ENCODE assay signal across 21 mouse cellular contexts in the genomic region with DNA sequence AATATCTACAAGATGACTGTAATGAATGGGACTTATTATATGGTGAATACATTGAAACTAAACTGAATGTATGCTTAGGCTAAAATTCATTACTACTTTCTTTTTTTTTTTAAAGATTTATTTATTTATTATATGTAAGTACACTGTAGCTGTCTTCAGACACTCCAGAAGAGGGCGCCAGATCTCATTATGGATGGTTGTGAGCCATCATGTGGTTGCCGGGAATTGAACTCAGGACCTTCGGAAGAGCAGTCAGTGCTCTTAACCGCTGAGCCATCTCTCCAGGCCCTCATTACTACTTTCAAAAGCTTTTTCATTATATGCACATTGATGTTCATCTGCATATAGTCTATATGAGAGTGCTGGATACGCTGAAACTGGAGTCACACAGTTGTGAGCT. TPM values are rescaled to one million over a fixed set of nuclear protein-coding genes. Genes with fewer than 3 reads are reported as not detected.
DNase-seq lines count a peak whose midpoint lies in the region; ATAC-seq and TF ChIP-seq lines count a peak whose summit lies in the region.
"Not testable (repeated sequence)": the region's sequence is repeated elsewhere in the genome, so short reads cannot be mapped to it uniquely, and the experiment has no call there.
"Had no signal": no experiment of that assay in that cellular context is flagged by ENCODE, and none has a peak within 500 bp of the region (broad histone marks: within the 10 kb centered on the region; RNA-seq: fewer than 3 reads in every experiment).

No protein-coding gene starts in this region.

- not testable (repeated sequence) for H3K79me2 ChIP-seq in MEL (ENCODE audit: control insufficient read depth, insufficient read depth, low read length, poor library complexity); heart, adult 2 months (replicated peaks; ENCODE audit: control insufficient read depth, insufficient read depth, low read length)

- not testable (repeated sequence) for H3K9ac ChIP-seq in MEL (ENCODE audit: control insufficient read depth, low read depth, low read length, poor library complexity, severe bottlenecking); heart, adult 2 months (ENCODE audit: low read depth, low read length); midbrain, embryonic 11.5 days (ENCODE audit: low read length)

- not testable (repeated sequence) for H3K4me2 ChIP-seq in midbrain, embryonic 11.5 days

- not testable (repeated sequence) for DNase-seq in MEL (ENCODE audit: low read depth, low spot score); gastrocnemius, adult 2 months; heart, adult 2 months; layer of hippocampus, adult 2 months (ENCODE audit: low spot score in 2 of 2)
- peak; percentile 14 for DNase-seq in midbrain, embryonic 11.5 days (ENCODE audit: low spot score, missing footprints)

- not testable (repeated sequence) for ATAC-seq in midbrain, embryonic 11.5 days (ENCODE audit: low FRiP score)

- not testable (repeated sequence) for TF ChIP-seq EP300 in MEL (IDR thresholded peaks at IDR 0.05; ENCODE audit: low read depth in 1 of 2, low read length in 2 of 2); heart, adult 2 months (IDR thresholded peaks at IDR 0.05; ENCODE audit: insufficient read depth, low read depth, low read length)

- H3K36me3 ChIP-seq in MEL (ENCODE audit: control insufficient read depth in 1 of 2, insufficient read depth in 2 of 2, low read length in 2 of 2): peaks cover 0 to 77% of the 10 kb centered on the region in 2 experiments; a peak in 2 of 4 replicates
- not testable (repeated sequence) for H3K36me3 ChIP-seq in heart, adult 2 months (ENCODE audit: control insufficient read depth, insufficient read depth, low read length)
- peaks cover 37% of the 10 kb centered on the region for H3K36me3 ChIP-seq in midbrain, embryonic 11.5 days (ENCODE audit: control insufficient read depth, insufficient read depth, low read length)

- not testable (repeated sequence) for TF ChIP-seq POLR2A in MEL (IDR thresholded peaks at IDR 0.05; ENCODE audit: control insufficient read depth in 1 of 2, insufficient read depth in 1 of 2, low read depth in 1 of 2, low read length in 2 of 2, poor library complexity in 1 of 2); heart, adult 2 months (IDR thresholded peaks at IDR 0.05; ENCODE audit: insufficient read depth, low read depth, low read length)

- TF ChIP-seq CTCF in MEL (IDR thresholded peaks at IDR 0.05 in 2 of 3, conservative IDR thresholded peaks at IDR 0.05 in 1 of 3; ENCODE audit: control insufficient read depth in 1 of 3, insufficient read depth in 1 of 3, low read depth in 2 of 3, low read length in 3 of 3, poor library complexity in 1 of 3, severe bottlenecking in 1 of 3): peak in 2 of 3 experiments; percentile 20 to 35; a peak in 2 of 6 replicates
- peak; percentile 21; the same call in 1 of the 2 replicates for TF ChIP-seq CTCF in gastrocnemius, adult 2 months (IDR thresholded peaks at IDR 0.05)
- peak; percentile 43 for TF ChIP-seq CTCF in heart, adult 2 months (IDR thresholded peaks at IDR 0.05)
- TF ChIP-seq CTCF in layer of hippocampus, adult 2 months (conservative IDR thresholded peaks at IDR 0.05): peak; percentile 61

- TF ChIP-seq RAD21 in MEL (IDR thresholded peaks at IDR 0.05; ENCODE audit: low read depth, low read length): peak; percentile 17

- not testable (repeated sequence) for H3K4me1 ChIP-seq in MEL (ENCODE audit: control insufficient read depth in 1 of 2, insufficient read depth in 2 of 2, low read length in 2 of 2); heart, adult 2 months (ENCODE audit: control insufficient read depth, insufficient read depth, low read length); midbrain, embryonic 11.5 days (ENCODE audit: control insufficient read depth, insufficient read depth, low read length)

- not testable (repeated sequence) for H3K9me3 ChIP-seq in MEL (replicated peaks; ENCODE audit: insufficient read depth, low read length); midbrain, embryonic 11.5 days (ENCODE audit: control insufficient read depth, low read length)

- not testable (repeated sequence) for H3K27ac ChIP-seq in MEL (ENCODE audit: control insufficient read depth, low read depth, low read length); gastrocnemius, adult 2 months; heart, adult 2 months; layer of hippocampus, adult 2 months; midbrain, embryonic 11.5 days (ENCODE audit: low read depth, low read length)

- intact Hi-C loops in gastrocnemius, adult 2 months (cut with DNase I): loop anchor here (2.0 to 10.0 kb wide), 3 partner anchors 46 to 496 kb away; no protein-coding TSS in a partner anchor
- intact Hi-C loops in heart, adult 2 months (cut with DNase I): loop anchor here (2.0 kb wide), 1 partner anchor 98 kb away; no protein-coding TSS in a partner anchor

- WGBS in heart, adult 2 months: 95% methylated on average over 5 of the region's 5 CpGs
- 98% methylated on average over 5 of the region's 5 CpGs for WGBS in midbrain, embryonic 11.5 days

- H3K27me3 ChIP-seq in MEL (ENCODE audit: control insufficient read depth in 1 of 2, insufficient read depth in 2 of 2, low read length in 2 of 2); heart, adult 2 months (ENCODE audit: control insufficient read depth, insufficient read depth, low read length); midbrain, embryonic 11.5 days (ENCODE audit: control insufficient read depth, insufficient read depth, low read length): not testable (repeated sequence)

- H3K4me3 ChIP-seq in MEL (ENCODE audit: control insufficient read depth in 1 of 2, insufficient read depth in 1 of 2, low read depth in 2 of 2, low read length in 2 of 2); gastrocnemius, adult 2 months; heart, adult 2 months; layer of hippocampus, adult 2 months; midbrain, embryonic 11.5 days (ENCODE audit: low read depth, low read length): not testable (repeated sequence)

TF ChIP-seq in MEL, 35 proteins besides CTCF, POLR2A, EP300 and RAD21:
- TF ChIP-seq ZNF384 (IDR thresholded peaks at IDR 0.05; ENCODE audit: low read depth, low read length): 0 out of 2 replicates have a peak, but pooled peaks have one; percentile 33
- peak; percentile 29 for TF ChIP-seq SMC3 (IDR thresholded peaks at IDR 0.05; ENCODE audit: low read depth, low read length)
- peak; percentile 56; the same call in 1 of the 2 replicates for TF ChIP-seq TBP (IDR thresholded peaks at IDR 0.05; ENCODE audit: low read depth, low read length)
- TF ChIP-seq POLR2AphosphoS2 (IDR thresholded peaks at IDR 0.05; ENCODE audit: low read length): peak; percentile 67; the same call in 1 of the 2 replicates

RNA-seq across cellular contexts. Expression of a gene that starts 8.7 kb away (rescaled TPM):
- 91.0 and 101 TPM in 2 replicates for total RNA-seq in MEL (2012; rRNA removed)
- polyA plus RNA-seq in MEL (2012; ENCODE audit: insufficient read depth in 1 of 2, insufficient read length in 2 of 2, low read depth in 1 of 2, low replicate concordance in 2 of 2, missing spikeins in 1 of 2): 100 to 1,000 TPM in 1 of 2 experiments, not detected in 1; 116 TPM
- total RNA-seq in gastrocnemius, adult 2 months (2021): 10 to 100 TPM; 10.6 to 11.7 TPM
- total RNA-seq in heart, adult 2 months (2021): 10 to 100 TPM; 10.4 to 12.2 TPM
- 8.0 and 12.6 TPM in 2 replicates for polyA plus RNA-seq in heart, adult 2 months (2012; rRNA removed)
- 10 to 100 TPM; 37.7 to 39.2 TPM for total RNA-seq in layer of hippocampus, adult 2 months (2021)
- 60.9 and 69.3 TPM in 2 replicates for polyA plus RNA-seq in midbrain, embryonic 11.5 days (2014; fragmentation: Nextera tagmentation; extraction: Ambion mirVana)

RNA-seq across cellular contexts. Expression of a gene that starts 33.8 kb away (rescaled TPM):
- 240 and 307 TPM in 2 replicates for total RNA-seq in MEL (2012; rRNA removed)
- 100 to 1,000 TPM; 134 to 357 TPM for polyA plus RNA-seq in MEL (2012; ENCODE audit: insufficient read depth in 1 of 2, insufficient read length in 2 of 2, low read depth in 1 of 2, low replicate concordance in 2 of 2, missing spikeins in 1 of 2)
- 10 to 100 TPM; 19.6 to 23.4 TPM for total RNA-seq in gastrocnemius, adult 2 months (2021)
- 10 to 100 TPM; 35.3 to 39.3 TPM for total RNA-seq in heart, adult 2 months (2021)
- 65.6 and 69.1 TPM in 2 replicates for polyA plus RNA-seq in heart, adult 2 months (2012; rRNA removed)
- total RNA-seq in layer of hippocampus, adult 2 months (2021): 10 to 100 TPM; 53.1 to 63.3 TPM
- 94.1 and 97.1 TPM in 2 replicates for polyA plus RNA-seq in midbrain, embryonic 11.5 days (2014; fragmentation: Nextera tagmentation; extraction: Ambion mirVana)

RNA-seq across cellular contexts. Expression of a gene that starts 41.4 kb away (rescaled TPM):
- total RNA-seq in MEL (2012; rRNA removed): 7.7 and 7.8 TPM in 2 replicates
- polyA plus RNA-seq in MEL (2012; ENCODE audit: insufficient read depth in 1 of 2, insufficient read length in 2 of 2, low read depth in 1 of 2, low replicate concordance in 2 of 2, missing spikeins in 1 of 2): 10 to 100 TPM in 1 of 2 experiments, not detected in 1; 33.9 TPM
- total RNA-seq in gastrocnemius, adult 2 months (2021): not detected
- under 1 TPM; 0.59 to 0.68 TPM for total RNA-seq in heart, adult 2 months (2021)
- 1.1 and 1.6 TPM in 2 replicates for polyA plus RNA-seq in heart, adult 2 months (2012; rRNA removed)
- total RNA-seq in layer of hippocampus, adult 2 months (2021): 1 to 10 TPM; 1.5 TPM
- 0.87 and 1.3 TPM in 2 replicates for polyA plus RNA-seq in midbrain, embryonic 11.5 days (2014; fragmentation: Nextera tagmentation; extraction: Ambion mirVana)

RNA-seq across cellular contexts. Expression of a gene that starts 54.3 kb away (rescaled TPM):
- total RNA-seq in MEL (2012; rRNA removed): not detected in 2 replicates
- not detected for polyA plus RNA-seq in MEL (2012; ENCODE audit: insufficient read depth in 1 of 2, insufficient read length in 2 of 2, low read depth in 1 of 2, low replicate concordance in 2 of 2, missing spikeins in 1 of 2)
- total RNA-seq in gastrocnemius, adult 2 months (2021): not detected
- total RNA-seq in heart, adult 2 months (2021): not detected
- polyA plus RNA-seq in heart, adult 2 months (2012; rRNA removed): 0.26 TPM in 1 of 2 replicates, not detected in the other
- total RNA-seq in layer of hippocampus, adult 2 months (2021): not detected
- polyA plus RNA-seq in midbrain, embryonic 11.5 days (2014; fragmentation: Nextera tagmentation; extraction: Ambion mirVana): not detected in 2 replicates
- total RNA-seq: adrenal gland, adult 18-20 months; adrenal gland, adult 8-10 months; adrenal gland, postnatal 14 days; adrenal gland, postnatal 36 days; forebrain, postnatal 0 days; G1E had no signal
- polyA plus RNA-seq: activated CD4-positive, CD25-positive, alpha-beta regulatory T cell, adult 4 months; C2C12; cerebellum, adult 2 months; cortical plate, adult 2 months; embryonic facial prominence, embryonic 10.5 days; embryonic facial prominence, embryonic 12.5 days; embryonic facial prominence, embryonic 14.5 days; forebrain, embryonic 11.5 days; forebrain, embryonic 13.5 days; forebrain, embryonic 15.5 days; forebrain, postnatal 0 days; G1E had no signal
